Mouse (Mus musculus): ENCODE measurements around the gene Gna11.
A peak's percentile ranks its signal among the peaks of the same experiment; 100 is the strongest.

DNA sequence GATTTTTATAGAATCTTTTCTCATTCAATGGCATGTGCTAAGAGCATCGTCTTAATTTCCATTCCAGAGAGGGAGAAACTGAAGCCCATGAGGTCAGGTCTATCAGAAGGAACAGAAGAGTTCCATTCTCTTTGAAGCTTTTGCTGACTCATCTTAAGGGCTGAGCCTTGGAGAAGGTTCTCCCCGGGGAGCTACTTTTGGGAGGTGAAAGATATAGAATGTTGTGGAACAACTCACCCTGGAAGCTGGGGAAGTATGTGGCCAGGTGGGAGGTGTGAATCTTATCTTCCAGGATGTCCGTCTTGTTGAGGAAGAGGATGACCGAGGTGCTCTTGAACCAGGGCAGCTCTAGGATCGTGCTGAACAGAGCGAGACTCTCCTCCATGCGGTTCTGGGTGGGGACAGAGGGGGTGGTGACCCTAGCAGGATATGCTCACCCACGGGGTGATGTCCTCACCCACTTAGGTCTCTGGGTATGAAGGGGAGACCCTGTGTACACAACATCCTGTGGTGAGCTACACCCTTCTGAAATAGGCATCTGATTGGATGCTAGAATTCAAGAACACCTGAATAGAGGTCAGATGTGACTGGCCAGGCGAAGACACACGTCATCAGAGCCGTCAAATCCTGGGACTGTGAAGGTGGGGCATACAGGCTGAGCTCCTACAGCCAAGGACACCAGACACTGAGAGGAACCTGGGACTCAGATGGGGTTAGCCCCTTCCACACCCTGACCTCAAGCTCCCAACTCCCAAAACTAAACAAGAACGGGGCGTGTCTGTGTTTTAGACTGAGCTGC lies 37.1 kb downstream of the Gna11 start:
- TF ChIP-seq CTCF (IDR thresholded peaks at IDR 0.05; ENCODE audit: low read depth, low read length) = no peak
- 0 out of 2 replicates have a peak, but pooled peaks have one; percentile 8 for TF ChIP-seq EP300 (IDR thresholded peaks at IDR 0.05; ENCODE audit: insufficient read depth, low read depth, low read length)
